Comparison of ENCODE assay signal across 7 mouse cellular contexts in the genomic region with DNA sequence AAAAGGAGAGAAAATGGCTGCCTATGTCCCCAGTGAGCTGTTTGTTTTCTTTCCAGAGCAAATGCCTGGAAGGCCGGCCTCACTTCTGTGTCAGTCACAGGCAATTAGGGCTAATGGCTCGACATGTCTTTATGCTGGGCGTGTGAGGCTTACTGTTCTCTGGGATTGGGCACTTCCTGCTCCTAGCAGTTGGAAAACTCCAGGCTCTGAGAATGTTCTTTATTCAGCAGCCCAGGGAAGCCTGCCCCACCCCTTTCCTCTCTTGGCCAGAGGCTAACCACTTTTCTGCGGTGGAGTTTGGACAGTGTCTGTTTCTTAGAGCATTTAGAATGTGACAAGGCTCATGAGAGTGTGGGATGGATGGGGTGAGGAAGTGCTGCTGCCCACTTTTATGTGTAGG.
DNase-seq lines count a peak whose midpoint lies in the region; ATAC-seq lines count a peak whose summit lies in the region.

No protein-coding gene starts in this region.

- no peak overlapping the region for H3K9ac ChIP-seq in intestine, embryonic 15.5 days

- 19% methylated on average over 4 of the region's 4 CpGs for WGBS in intestine, embryonic 15.5 days

- H3K4me3 ChIP-seq in intestine, embryonic 15.5 days (replicated peaks): no peak overlapping the region

- H3K27me3 ChIP-seq in intestine, embryonic 15.5 days (replicated peaks): no peaks in the 10 kb centered on the region

- peak; percentile 85 for ATAC-seq in intestine, embryonic 15.5 days

- H3K4me1 ChIP-seq in intestine, embryonic 15.5 days (replicated peaks): peaks cover 4% of the 10 kb centered on the region

- no peak overlapping the region for H3K27ac ChIP-seq in intestine, embryonic 15.5 days

- DNase-seq in 416B (ENCODE audit: low read depth): peak; percentile 60
- DNase-seq in R1 (ENCODE audit: low read depth, low spot score): peak; percentile 97
- DNase-seq in gastrocnemius, postnatal 25 days: peak; percentile 37
- DNase-seq in lung, postnatal 4 days: peak; percentile 46 to 76
- no peak for DNase-seq in right cerebral cortex, postnatal 36 days (ENCODE audit: low spot score in 2 of 2)
- DNase-seq in ovary, postnatal 36 days (ENCODE audit: low spot score): no peak

- H3K4me2 ChIP-seq in intestine, embryonic 15.5 days (replicated peaks): no peak overlapping the region

- no peaks in the 10 kb centered on the region for H3K9me3 ChIP-seq in intestine, embryonic 15.5 days

- H3K36me3 ChIP-seq in intestine, embryonic 15.5 days: no peaks in the 10 kb centered on the region

Comparison
In these comparisons a context has a peak if more than half of its experiments do, and no peak if none do; other contexts are left out.
1. DNase-seq: peak in 416B (single experiment), R1 (single experiment), gastrocnemius, postnatal 25 days (single experiment) and lung, postnatal 4 days (2 of 2); none in right cerebral cortex, postnatal 36 days (0 of 2) and ovary, postnatal 36 days (single experiment).